Mouse (Mus musculus): ENCODE measurements around the gene F2r. TPM values are rescaled to one million over a fixed set of nuclear protein-coding genes. Genes with fewer than 3 reads are reported as not detected.

Gene F2r
- polyA plus RNA-seq, 1 experiment, result 116 TPM

DNA sequence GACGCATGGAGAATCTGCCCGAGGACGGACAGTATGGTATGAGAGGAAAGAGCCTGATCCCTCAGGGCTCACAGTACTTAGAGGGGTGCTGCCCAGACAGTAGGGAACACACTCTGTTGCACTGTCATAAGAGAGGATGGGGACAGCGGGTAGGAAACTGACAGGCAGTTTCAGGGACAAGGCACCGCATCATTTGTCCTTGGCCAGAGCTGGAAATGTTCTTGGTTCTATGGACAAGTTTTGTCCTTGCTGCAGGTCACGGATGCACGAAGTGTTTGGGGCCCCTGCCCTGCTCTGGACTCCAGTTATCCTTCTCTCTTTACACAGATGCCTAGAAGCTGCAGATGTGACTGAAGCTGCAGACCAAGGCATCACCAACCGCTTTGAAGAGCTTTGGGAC lies 11.3 kb downstream of the F2r start:
- TF ChIP-seq CTCF (IDR thresholded peaks at IDR 0.05; ENCODE audit: insufficient read depth, low read length) (no peak), POLR2A (IDR thresholded peaks at IDR 0.05; ENCODE audit: borderline replicate concordance, extremely low read depth, low read depth, low read length) (no peak)
- no peak for DNase-seq
- WGBS, result 92% methylated on average over 8 of the region's 8 CpGs
- H3K4me1 ChIP-seq (ENCODE audit: control insufficient read depth, insufficient read depth, low read length), result peaks cover 5% of the 10 kb centered on the region
- H3K4me3 ChIP-seq (replicated peaks; ENCODE audit: extremely low read depth, low read depth, low read length), result no peak overlapping the region

DNA sequence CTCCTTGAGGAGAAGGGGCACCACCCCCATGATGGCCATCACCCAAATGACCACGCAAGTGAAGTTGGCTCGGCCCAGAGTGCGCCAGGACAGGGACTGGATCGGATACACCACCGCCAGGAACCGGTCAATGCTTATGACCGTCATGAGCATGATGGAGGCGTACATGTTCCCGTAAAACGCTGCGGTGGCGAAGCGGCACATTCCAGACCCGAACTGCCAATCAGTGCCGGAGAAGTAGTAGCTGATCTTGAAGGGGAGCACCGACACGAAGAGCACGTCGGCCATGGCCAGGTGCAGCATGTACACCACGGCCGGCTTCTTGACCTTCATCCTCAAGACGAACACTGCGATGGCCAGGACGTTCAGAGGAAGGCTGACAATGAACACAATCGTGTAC lies 14.0 kb downstream of the F2r start:
- Histone ChIP-seq H3K4me1 (ENCODE audit: control insufficient read depth, insufficient read depth, low read length) (no peaks in the 10 kb centered on the region), H3K4me3 (replicated peaks; ENCODE audit: extremely low read depth, low read depth, low read length) (no peak overlapping the region)
- DNase-seq, result no peak
- TF ChIP-seq POLR2A (IDR thresholded peaks at IDR 0.05; ENCODE audit: borderline replicate concordance, extremely low read depth, low read depth, low read length), result no peak
- no peak for TF ChIP-seq CTCF (IDR thresholded peaks at IDR 0.05; ENCODE audit: insufficient read depth, low read length)
- 96% methylated on average over 25 of the region's 25 CpGs for WGBS

DNA sequence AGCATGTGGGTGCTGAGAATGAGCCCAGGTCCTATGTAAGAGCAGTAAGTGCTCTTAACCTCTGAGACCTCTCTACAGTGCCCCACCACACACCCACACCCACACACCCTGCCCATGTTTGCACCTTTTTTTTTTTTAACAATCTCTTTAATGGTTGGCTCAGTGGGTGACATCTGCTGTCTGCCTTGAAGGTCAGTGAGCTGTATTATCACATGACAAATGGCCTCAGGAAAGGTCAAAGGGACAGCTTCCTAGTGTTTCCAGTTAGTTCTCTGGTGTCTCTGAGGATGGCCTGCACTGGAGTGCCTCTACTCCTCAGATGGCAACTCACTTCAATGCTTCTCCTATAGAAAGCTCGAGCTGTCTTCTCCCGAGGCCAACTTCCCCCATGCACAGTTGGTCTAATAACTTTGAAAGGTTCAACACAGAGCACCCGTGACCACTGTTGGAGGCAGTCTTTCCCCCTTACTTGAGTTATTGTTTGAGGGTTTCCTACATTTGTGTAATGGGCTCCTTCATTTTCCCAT lies 18.4 kb downstream of the F2r start:
- TF ChIP-seq POLR2A (IDR thresholded peaks at IDR 0.05; ENCODE audit: borderline replicate concordance, extremely low read depth, low read depth, low read length) (no peak), CTCF (IDR thresholded peaks at IDR 0.05; ENCODE audit: insufficient read depth, low read length) (no peak)
- Histone ChIP-seq H3K4me3 (replicated peaks; ENCODE audit: extremely low read depth, low read depth, low read length) (no peak overlapping the region), H3K4me1 (ENCODE audit: control insufficient read depth, insufficient read depth, low read length) (no peaks in the 10 kb centered on the region)
- 72% methylated on average over 3 of the region's 3 CpGs for WGBS
- no peak for DNase-seq

DNA sequence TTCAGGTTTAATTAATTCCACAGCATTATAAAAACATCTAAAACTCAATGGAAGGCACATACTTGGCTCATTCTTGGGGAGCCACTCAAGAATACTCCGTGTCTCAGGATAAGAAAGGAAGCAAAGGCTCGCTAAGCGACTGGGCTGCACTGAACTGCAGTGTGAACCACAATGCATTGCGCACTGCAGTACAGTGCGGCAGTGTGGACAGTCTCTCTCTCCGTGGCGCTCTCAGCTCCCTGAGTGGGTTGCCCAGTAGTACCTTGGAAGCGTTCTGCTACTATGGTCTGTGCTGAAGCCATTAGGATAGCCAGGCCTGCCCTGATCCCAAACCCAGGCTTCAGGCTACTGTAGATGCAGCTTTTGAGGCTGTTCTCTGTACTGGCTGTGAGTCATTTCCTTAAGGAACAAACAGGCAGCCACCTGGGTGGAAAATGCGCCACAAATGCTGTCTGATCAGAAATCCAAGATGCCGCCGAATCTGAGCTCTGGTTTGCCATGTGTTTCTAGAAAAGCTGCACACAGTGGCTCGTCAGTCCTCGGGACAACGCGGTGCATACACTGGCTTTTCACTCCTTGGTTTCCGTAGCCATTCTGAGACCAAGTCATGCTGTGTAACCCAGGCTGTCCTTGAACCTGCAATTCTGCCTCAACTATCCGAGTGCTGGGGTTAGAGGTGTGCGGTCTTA lies 19.9 kb downstream of the F2r start:
- H3K4me1 ChIP-seq (ENCODE audit: control insufficient read depth, insufficient read depth, low read length), result no peaks in the 10 kb centered on the region
- no peak overlapping the region for H3K4me3 ChIP-seq (replicated peaks; ENCODE audit: extremely low read depth, low read depth, low read length)
- WGBS, result 75% methylated on average over 18 of the region's 18 CpGs
- no peak for DNase-seq
- no peak for TF ChIP-seq POLR2A (IDR thresholded peaks at IDR 0.05; ENCODE audit: borderline replicate concordance, extremely low read depth, low read depth, low read length)
- TF ChIP-seq CTCF (IDR thresholded peaks at IDR 0.05; ENCODE audit: insufficient read depth, low read length), result no peak

DNA sequence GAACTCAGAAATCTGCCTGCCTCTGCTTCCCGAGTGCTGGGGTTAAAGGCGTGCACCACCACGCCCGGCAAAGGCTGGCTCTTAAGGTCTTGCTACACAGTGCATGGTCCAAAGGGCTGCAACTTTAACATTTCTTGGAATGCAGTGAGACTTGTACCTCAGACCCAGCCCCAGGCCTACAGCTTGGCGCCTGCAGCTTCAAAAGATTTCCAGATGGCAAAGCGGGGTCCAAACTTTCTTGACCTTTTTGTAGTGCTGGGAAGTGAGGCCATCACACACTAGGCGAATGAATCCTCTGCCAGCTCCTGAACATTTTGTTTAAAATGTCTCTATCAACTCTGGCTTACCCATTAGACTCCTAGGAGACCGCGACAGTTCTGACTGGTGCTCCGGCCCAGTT lies 20.7 kb downstream of the F2r start:
- no peak for TF ChIP-seq CTCF (IDR thresholded peaks at IDR 0.05; ENCODE audit: insufficient read depth, low read length)
- no peak for TF ChIP-seq POLR2A (IDR thresholded peaks at IDR 0.05; ENCODE audit: borderline replicate concordance, extremely low read depth, low read depth, low read length)
- Histone ChIP-seq H3K4me1 (ENCODE audit: control insufficient read depth, insufficient read depth, low read length) (no peaks in the 10 kb centered on the region), H3K4me3 (replicated peaks; ENCODE audit: extremely low read depth, low read depth, low read length) (no peak overlapping the region)
- no peak for DNase-seq
- WGBS, result 89% methylated on average over 10 of the region's 10 CpGs

DNA sequence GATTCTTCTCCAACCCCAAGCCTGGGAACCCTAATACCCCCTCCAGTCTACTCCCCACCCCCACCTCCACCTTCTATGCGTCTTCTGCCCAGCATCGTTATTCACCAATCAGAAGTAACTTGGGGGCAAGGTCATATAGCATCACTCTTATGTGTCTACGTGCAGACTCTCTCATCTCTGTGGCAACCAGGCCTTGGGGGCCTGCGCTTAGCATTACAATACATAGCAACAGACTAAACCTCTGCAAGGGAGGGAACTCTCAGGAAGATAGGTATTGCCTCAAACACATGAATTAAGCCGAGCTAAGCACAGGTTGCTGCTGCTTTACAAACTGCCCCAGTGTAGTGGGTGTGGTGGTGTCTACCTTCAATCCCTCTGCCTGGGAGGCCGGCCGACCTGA lies 21.6 kb downstream of the F2r start:
- WGBS, result 91% methylated on average over 7 of the region's 7 CpGs
- H3K4me1 ChIP-seq (ENCODE audit: control insufficient read depth, insufficient read depth, low read length), result no peaks in the 10 kb centered on the region
- DNase-seq, result no peak
- TF ChIP-seq POLR2A (IDR thresholded peaks at IDR 0.05; ENCODE audit: borderline replicate concordance, extremely low read depth, low read depth, low read length), result no peak
- TF ChIP-seq CTCF (IDR thresholded peaks at IDR 0.05; ENCODE audit: insufficient read depth, low read length), result no peak
- H3K4me3 ChIP-seq (replicated peaks; ENCODE audit: extremely low read depth, low read depth, low read length), result no peak overlapping the region

DNA sequence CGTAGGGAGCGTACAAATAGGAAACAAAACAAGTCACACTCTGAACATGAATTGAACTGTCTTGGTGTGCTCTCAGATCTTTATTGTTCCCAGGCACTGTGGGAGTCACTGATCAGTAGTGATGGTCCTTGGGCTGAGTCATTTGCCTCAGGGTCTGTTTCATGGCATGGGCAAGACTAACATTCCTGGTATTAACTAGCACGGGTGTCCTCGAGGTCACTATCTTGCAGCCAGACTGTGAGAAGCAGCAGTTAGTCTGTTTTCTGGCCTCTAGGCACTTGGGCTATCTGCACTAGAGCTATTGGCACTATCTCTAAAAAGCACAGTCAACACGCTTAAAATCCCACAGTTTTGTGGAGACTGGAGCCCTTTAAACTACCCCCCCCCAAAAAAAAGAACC lies 22.4 kb downstream of the F2r start:
- DNase-seq, result no peak
- Histone ChIP-seq H3K4me1 (ENCODE audit: control insufficient read depth, insufficient read depth, low read length) (no peaks in the 10 kb centered on the region), H3K4me3 (replicated peaks; ENCODE audit: extremely low read depth, low read depth, low read length) (no peak overlapping the region)
- TF ChIP-seq POLR2A (IDR thresholded peaks at IDR 0.05; ENCODE audit: borderline replicate concordance, extremely low read depth, low read depth, low read length) (no peak), CTCF (IDR thresholded peaks at IDR 0.05; ENCODE audit: insufficient read depth, low read length) (no peak)
- WGBS, result 71% methylated on average over 5 of the region's 5 CpGs

DNA sequence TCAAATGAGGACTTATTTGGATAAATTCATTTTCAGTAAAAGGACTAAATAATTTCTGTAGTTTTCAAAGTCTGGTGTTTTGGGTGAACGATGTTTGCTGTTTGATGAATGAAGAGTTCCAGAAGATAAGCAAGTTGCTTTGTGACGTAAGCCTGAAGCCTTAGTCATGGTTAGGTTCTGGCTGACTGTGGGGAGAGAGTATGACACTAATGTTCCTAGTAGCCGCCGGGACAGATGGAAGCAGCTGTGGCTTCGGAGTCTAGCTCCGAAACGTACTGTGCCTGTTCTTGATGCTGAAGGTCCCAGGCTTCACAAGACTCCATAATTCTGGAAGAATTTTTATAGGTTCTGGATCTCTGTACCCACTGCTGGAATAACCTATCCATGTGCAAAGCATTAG lies 22.9 kb downstream of the F2r start:
- DNase-seq, result no peak
- WGBS, result 60% methylated on average over 7 of the region's 7 CpGs
- Histone ChIP-seq H3K4me3 (replicated peaks; ENCODE audit: extremely low read depth, low read depth, low read length) (no peak overlapping the region), H3K4me1 (ENCODE audit: control insufficient read depth, insufficient read depth, low read length) (no peaks in the 10 kb centered on the region)
- no peak for TF ChIP-seq CTCF (IDR thresholded peaks at IDR 0.05; ENCODE audit: insufficient read depth, low read length)

DNA sequence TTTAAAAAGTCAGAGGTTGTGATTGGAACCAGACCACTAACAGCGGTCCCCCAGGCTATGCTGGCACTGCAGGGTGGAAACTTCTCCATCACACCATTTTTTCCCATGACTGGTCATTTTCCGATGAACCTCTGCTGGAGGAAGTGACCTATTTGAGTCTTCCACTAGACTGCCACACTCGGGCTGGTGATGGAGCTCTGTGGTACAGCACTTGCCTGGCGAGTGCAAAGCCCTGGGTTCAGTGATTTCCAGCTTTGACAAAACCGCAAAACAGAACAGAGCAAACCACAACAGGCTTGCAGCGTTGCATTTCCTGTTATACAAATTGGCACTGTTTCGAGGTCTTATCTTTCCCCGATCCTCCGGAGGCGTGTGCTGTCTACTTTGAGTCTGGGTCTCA lies 25.4 kb downstream of the F2r start:
- Histone ChIP-seq H3K4me1 (ENCODE audit: control insufficient read depth, insufficient read depth, low read length) (no peaks in the 10 kb centered on the region), H3K4me3 (replicated peaks; ENCODE audit: extremely low read depth, low read depth, low read length) (no peak overlapping the region)
- DNase-seq, result no peak
- no peak for TF ChIP-seq CTCF (IDR thresholded peaks at IDR 0.05; ENCODE audit: insufficient read depth, low read length)
- TF ChIP-seq POLR2A (IDR thresholded peaks at IDR 0.05; ENCODE audit: borderline replicate concordance, extremely low read depth, low read depth, low read length), result no peak
- 42% methylated on average over 10 of the region's 10 CpGs for WGBS

DNA sequence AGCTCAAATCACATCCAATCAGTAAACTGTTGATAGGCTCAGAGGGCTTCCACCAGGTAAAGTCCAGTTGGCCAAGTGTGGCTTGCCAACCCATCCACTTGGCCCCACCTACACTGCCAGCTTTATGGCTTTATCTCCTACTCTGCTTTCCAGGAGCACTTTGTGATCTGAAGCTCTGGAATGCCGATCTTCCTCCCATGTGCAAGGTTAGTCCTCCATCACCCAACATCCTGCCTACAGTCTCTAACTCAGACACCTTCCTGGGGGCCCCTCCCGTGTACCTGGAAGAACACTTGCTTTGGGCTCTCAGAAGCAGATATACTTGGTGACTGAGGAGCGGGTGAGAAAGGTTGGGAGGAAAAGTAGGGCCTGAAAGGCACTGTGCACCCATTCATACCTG lies 26.7 kb downstream of the F2r start:
- H3K4me1 ChIP-seq (ENCODE audit: control insufficient read depth, insufficient read depth, low read length), result no peaks in the 10 kb centered on the region
- 92% methylated on average over 3 of the region's 3 CpGs for WGBS
- TF ChIP-seq POLR2A (IDR thresholded peaks at IDR 0.05; ENCODE audit: borderline replicate concordance, extremely low read depth, low read depth, low read length) (no peak), CTCF (IDR thresholded peaks at IDR 0.05; ENCODE audit: insufficient read depth, low read length) (no peak)

More for the DNA sequence above, 26.7 kb downstream of the F2r start:
- DNase-seq, result no peak
- no peak overlapping the region for H3K4me3 ChIP-seq (replicated peaks; ENCODE audit: extremely low read depth, low read depth, low read length)
